Mouse (Mus musculus) liver, embryonic 16.5 days (tissue): ENCODE data around the gene Mlph. TPM values are rescaled to one million over a fixed set of nuclear protein-coding genes. Genes with fewer than 3 reads are reported as not detected.

Source experiments
- ATAC-seq: fragments of 200-750 bp; cut with Nextera tagmentation; 2 replicates; pipeline ENCODE4 v1.8.0; 2017; ENCODE audit warnings: low read depth, mild to moderate bottlenecking, moderate number of reproducible peaks, moderate library complexity
- H3K27ac ChIP-seq: fragments of 300-500 bp; sonication (generic); 2 replicates; pipeline ENCODE4 v1.5.1; 2014; ENCODE audit warnings: mild to moderate bottlenecking, low read length
- H3K27me3 ChIP-seq: fragments of 300-500 bp; sonication (generic); 2 replicates; pipeline ENCODE4 v1.6.1; 2014; ENCODE audit warnings: low read depth, low read length, mixed read lengths; ENCODE audit not compliant: control insufficient read depth, insufficient read depth
- H3K36me3 ChIP-seq: fragments of 300-500 bp; sonication (generic); 2 replicates; pipeline ENCODE4 v1.6.1; 2014; ENCODE audit warnings: mild to moderate bottlenecking; ENCODE audit not compliant: control insufficient read depth, insufficient read depth
- H3K4me1 ChIP-seq: fragments of 300-500 bp; sonication (generic); 2 replicates; pipeline ENCODE4 v1.6.1; 2014; ENCODE audit warnings: low read depth, low read length, mixed read lengths; ENCODE audit not compliant: control insufficient read depth
- H3K4me2 ChIP-seq: fragments of 300-500 bp; sonication (generic); 2 replicates; pipeline ENCODE4 v1.6.1; 2014; ENCODE audit warnings: low read depth, low read length, mixed read lengths
- H3K4me3 ChIP-seq: fragments of 300-500 bp; sonication (generic); 2 replicates; pipeline ENCODE4 v1.5.1; 2014; ENCODE audit warnings: low read depth, mild to moderate bottlenecking, low read length
- H3K9ac ChIP-seq: fragments of 300-500 bp; sonication (generic); 2 replicates; pipeline ENCODE4 v1.6.1; 2014; ENCODE audit warnings: low read depth, low read length
- H3K9me3 ChIP-seq: fragments of 300-500 bp; sonication (generic); replicated peaks from 2 replicates; pipeline ENCODE4 v1.6.1; 2016; ENCODE audit warnings: low read length; ENCODE audit not compliant: control insufficient read depth
- WGBS: fragments of 180-500 bp; shearing (Covaris S2); extraction: QIAGEN DNeasy Blood & Tissue Kit; methylation state at CpG from one replicate; pipeline ENCODE4 v1.1.7; 2014; ENCODE audit not compliant: insufficient replicate concordance; 5-methylcytosine and 5-hydroxymethylcytosine counted together
- polyA plus RNA-seq: library from polyadenylated mRNA; unstranded; fragments of >200 nt; fragmentation: Nextera tagmentation; extraction: Ambion mirVana; gene quantifications from 2 replicates; pipeline ENCODE4 v1.2.1, GENCODE M21; 2015

Mlph gene
- polyA plus RNA-seq, 1 experiment from 2014 or later, result 0.05 TPM

DNA sequence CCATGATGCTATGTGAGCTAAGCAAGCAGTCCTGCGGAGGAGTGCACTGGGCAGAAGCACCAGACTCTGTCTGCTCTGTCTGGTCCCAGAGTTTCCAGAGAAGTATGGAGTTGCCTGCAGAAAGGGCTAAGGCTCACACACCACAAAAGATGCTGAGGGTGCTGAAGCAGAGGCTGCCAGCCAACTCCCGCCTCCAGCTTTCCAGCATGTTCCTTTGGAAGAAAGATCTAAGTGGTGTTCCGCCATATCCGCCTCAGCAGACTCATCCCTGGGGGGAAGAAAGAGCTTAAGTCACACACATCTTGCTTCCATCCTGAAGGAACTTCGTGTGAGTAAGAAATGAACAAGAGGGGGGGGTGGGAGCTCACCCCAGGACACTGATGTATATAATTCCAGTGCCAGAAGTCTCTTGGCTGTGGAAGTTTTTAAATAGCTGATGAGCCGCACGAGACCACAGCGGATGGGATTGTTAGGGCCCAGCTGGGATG, 10.9 kb upstream of the Mlph start:
- no peak overlapping the region for H3K4me2 ChIP-seq
- no peaks in the 10 kb centered on the region for H3K27me3 ChIP-seq
- H3K9me3 ChIP-seq, result no peaks in the 10 kb centered on the region
- WGBS, result 60% methylated on average over 8 of the region's 8 CpGs
- ATAC-seq, result no peak
- H3K4me1 ChIP-seq, result no peaks in the 10 kb centered on the region
- H3K36me3 ChIP-seq, result no peaks in the 10 kb centered on the region
- H3K4me3 ChIP-seq, result no peak overlapping the region
- H3K9ac ChIP-seq, result no peak overlapping the region
- H3K27ac ChIP-seq, result no peak overlapping the region

DNA sequence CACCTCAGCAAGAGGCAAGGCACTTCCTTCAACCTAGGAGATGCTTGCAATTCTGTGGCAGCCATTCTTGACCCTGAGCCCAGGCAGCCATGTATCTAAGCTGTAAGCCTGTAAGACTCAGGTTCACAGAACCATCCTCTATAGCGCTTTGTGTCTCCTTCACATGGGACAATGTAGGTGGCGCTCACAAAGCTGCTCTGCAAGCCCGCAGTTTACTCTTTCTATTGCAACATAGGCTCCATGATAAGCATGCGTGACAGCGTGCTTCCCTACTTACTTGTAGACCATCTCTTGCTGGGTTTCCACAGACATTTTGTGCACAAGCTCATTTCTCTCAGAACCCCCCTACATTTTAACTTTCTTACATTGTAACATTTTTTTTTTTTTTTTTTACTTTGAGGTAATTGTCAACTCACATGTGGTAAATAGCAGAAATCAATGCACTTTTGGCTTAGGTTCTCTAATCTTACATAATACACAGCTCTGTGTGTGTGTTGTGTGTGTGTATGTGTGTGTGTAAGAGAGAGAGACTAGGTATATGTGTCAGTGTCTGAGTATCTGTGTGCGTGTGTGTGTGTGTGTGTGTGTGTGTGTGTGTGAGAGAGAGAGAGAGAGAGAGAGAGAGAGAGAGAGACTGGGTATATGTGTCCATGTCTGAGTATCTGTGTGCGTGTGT, 10.0 kb upstream of the Mlph start:
- Histone ChIP-seq H3K9me3 (no peaks in the 10 kb centered on the region), H3K27me3 (no peaks in the 10 kb centered on the region), H3K27ac (no peak overlapping the region), H3K4me1 (no peaks in the 10 kb centered on the region), H3K36me3 (no peaks in the 10 kb centered on the region), H3K4me3 (no peak overlapping the region), H3K4me2 (no peak overlapping the region), H3K9ac (no peak overlapping the region)
- WGBS, result 63% methylated on average over 7 of the region's 7 CpGs
- no peak for ATAC-seq

- no peaks in the 10 kb centered on the region for H3K27me3 ChIP-seq
- no peaks in the 10 kb centered on the region for H3K36me3 ChIP-seq
- ATAC-seq, result no peak
- H3K4me1 ChIP-seq, result no peaks in the 10 kb centered on the region
- no peaks in the 10 kb centered on the region for H3K9me3 ChIP-seq
- H3K9ac ChIP-seq, result no peak overlapping the region
- no peak overlapping the region for H3K4me3 ChIP-seq
- no peak overlapping the region for H3K27ac ChIP-seq
- H3K4me2 ChIP-seq, result no peak overlapping the region
- 0% methylated on average over 2 of the region's 2 CpGs for WGBS
Measured at GRCm38 (mm10) chr1:90906357-90906756, 8.5 kb upstream of the Mlph start.

DNA sequence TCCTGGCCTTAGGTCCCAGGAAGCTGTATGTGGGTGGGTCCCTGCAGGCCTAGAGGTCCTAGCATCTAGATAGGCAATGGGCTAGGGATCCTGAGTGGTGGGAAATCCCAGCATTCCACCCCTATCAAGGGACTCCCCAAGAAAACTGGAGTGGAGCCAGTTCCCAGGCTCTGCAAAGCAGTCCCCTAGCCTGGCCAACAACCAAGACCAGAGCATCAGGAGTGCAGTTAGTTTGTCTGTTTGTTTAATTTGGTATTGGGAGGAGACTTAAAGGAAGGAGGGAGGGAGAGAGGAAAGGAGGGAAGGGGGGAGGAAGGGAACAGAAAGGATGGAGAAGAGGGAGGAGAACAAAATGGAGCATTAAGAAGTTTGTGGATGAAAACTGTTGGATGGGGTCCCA, 5.7 kb upstream of the Mlph start:
- Histone ChIP-seq H3K4me2 (no peak overlapping the region), H3K4me1 (no peaks in the 10 kb centered on the region), H3K9me3 (no peaks in the 10 kb centered on the region), H3K27ac (no peak overlapping the region), H3K36me3 (no peaks in the 10 kb centered on the region), H3K4me3 (no peak overlapping the region), H3K9ac (no peak overlapping the region), H3K27me3 (no peaks in the 10 kb centered on the region)
- ATAC-seq, result no peak

DNA sequence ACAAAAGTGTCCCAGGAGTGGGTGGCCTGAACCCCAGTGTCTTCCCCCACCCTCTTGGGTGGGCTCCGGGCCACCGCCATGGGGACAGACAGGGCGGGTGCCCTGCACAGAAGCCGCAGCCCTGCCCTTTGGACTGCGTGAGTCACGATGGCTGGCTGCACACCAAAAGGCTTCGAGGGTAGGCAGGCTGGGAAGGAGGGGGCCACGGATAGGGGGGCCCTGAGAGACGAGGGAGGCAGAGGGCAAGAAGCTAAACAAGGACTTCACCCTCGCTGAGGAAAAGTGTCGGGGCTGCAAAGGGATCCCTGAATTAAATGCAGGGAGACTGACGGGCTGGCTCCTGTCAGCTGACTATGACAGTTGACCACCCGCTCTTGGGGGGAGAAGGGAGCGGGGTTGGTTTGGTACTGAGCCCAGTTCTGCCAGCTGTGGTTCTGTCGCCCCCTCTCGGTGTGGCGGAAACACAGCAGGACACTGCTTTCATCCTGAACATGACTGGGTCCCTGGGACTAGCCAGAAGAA, 5.2 kb upstream of the Mlph start:
- Histone ChIP-seq H3K36me3 (no peaks in the 10 kb centered on the region), H3K4me1 (no peaks in the 10 kb centered on the region), H3K4me2 (no peak overlapping the region; the same call in 1 of the 2 replicates), H3K27me3 (no peaks in the 10 kb centered on the region), H3K4me3 (no peak overlapping the region), H3K27ac (no peak overlapping the region), H3K9ac (no peak overlapping the region), H3K9me3 (no peaks in the 10 kb centered on the region)
- no peak for ATAC-seq
- WGBS, result 38% methylated on average over 17 of the region's 17 CpGs

DNA sequence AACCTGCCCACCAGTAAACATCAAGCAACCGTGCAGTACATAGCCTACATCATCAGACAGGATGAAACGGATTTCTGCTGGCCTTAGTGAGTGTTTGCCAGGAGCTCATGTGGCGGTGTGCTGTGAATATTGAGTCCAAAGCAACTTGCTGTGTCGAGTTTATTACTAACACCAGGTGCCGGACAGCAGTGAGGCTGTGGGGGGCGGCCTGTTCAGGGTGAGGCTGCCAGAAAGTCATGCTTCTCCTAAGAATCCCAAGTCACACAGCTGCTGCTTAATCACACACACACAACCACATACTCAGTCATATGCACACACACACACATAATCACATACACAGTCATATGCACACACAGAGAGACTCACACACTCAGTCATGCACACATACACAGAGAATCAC, 1.7 kb upstream of the Mlph start:
- 61% methylated on average over 6 of the region's 6 CpGs for WGBS
- H3K36me3 ChIP-seq, result no peaks in the 10 kb centered on the region
- H3K4me3 ChIP-seq, result no peak overlapping the region

DNA sequence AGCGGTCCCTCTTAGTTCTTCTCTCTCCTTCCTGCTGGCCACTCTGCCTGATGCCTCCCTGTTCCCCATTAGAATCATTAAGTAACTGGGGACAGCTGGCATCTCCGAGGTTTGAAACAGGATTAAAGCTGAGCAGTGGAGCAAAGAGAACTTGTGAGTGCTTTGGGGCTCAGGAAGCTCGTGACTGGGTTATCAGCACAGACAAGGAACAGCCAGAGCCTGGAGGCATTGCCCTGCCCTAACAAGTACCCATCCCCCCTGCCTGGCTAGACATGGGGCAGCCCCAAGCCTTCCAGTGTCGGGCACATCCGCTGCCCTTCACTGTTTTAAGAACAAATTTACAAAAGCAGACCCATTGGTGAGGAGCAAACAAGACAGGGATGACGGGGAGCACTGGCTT, 2.6 kb downstream of the Mlph start:
- no peaks in the 10 kb centered on the region for H3K4me1 ChIP-seq
- no peak overlapping the region for H3K9ac ChIP-seq
- H3K27me3 ChIP-seq, result no peaks in the 10 kb centered on the region
- H3K27ac ChIP-seq, result no peak overlapping the region
- no peak overlapping the region for H3K4me3 ChIP-seq
- no peak overlapping the region for H3K4me2 ChIP-seq
- no peaks in the 10 kb centered on the region for H3K9me3 ChIP-seq
- ATAC-seq, result no peak
- no peaks in the 10 kb centered on the region for H3K36me3 ChIP-seq
- WGBS, result 39% methylated on average over 6 of the region's 6 CpGs

More for the DNA sequence above, 1.7 kb upstream of the Mlph start:
- Histone ChIP-seq H3K4me2 (no peak overlapping the region), H3K27ac (no peak overlapping the region), H3K9me3 (no peaks in the 10 kb centered on the region), H3K4me1 (no peaks in the 10 kb centered on the region), H3K27me3 (no peaks in the 10 kb centered on the region), H3K9ac (no peak overlapping the region)
- no peak for ATAC-seq

DNA sequence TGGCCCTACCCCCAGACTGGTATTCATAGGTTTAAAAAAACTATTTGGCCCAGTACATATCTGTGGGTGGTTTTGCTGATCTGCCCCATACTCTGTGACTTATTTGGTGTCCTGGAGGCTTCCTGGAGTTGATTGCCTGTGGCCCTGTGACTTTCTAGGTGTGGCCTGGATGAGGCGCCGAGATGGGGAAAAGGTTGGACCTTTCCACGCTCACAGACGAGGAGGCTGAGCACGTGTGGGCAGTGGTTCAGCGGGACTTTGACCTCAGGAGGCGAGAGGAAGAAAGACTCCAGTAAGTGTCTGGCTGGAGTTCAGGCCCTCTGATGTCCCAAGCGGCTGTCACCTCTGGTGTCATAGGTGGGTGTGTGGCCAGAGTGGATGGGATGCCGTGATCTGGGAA, 6.8 kb downstream of the Mlph start:
- H3K9me3 ChIP-seq, result no peaks in the 10 kb centered on the region
- H3K27me3 ChIP-seq, result no peaks in the 10 kb centered on the region
- no peak overlapping the region for H3K27ac ChIP-seq
- H3K4me2 ChIP-seq, result no peak overlapping the region
- H3K9ac ChIP-seq, result no peak overlapping the region
- no peak for ATAC-seq
- no peaks in the 10 kb centered on the region for H3K36me3 ChIP-seq
- H3K4me1 ChIP-seq, result no peaks in the 10 kb centered on the region
- 65% methylated on average over 9 of the region's 9 CpGs for WGBS
- no peak overlapping the region for H3K4me3 ChIP-seq

DNA sequence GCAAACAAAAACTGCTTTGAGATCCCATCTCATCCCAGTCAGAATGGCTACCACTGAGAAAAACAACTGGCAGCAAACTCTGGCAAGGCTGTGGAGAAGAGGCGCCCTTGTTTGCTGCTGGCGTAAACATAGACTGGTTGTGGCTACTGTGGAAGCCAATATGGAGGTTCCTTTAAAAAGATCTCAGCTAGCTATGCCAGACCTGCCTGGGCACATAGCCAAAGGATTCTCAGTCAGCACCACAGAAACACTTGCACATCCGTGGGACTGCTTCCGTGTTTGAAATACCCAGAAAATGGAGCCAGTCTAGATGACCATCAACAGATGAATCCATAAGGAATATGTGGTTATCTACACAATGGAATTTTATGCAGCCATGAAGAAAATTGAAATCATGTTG, 11.1 kb downstream of the Mlph start:
- Histone ChIP-seq H3K27me3 (peaks cover 9% of the 10 kb centered on the region), H3K4me1 (no peaks in the 10 kb centered on the region; the same call in 1 of the 2 replicates), H3K9ac (no peak overlapping the region), H3K4me3 (no peak overlapping the region), H3K36me3 (no peaks in the 10 kb centered on the region), H3K4me2 (no peak overlapping the region), H3K9me3 (no peaks in the 10 kb centered on the region), H3K27ac (no peak overlapping the region)
- WGBS, result 68% methylated on average over 4 of the region's 4 CpGs
- ATAC-seq, result no peak
